Mouse (Mus musculus): ENCODE data around the gene Phf24.

GRCm38 (mm10) chr4:42900878-42901277, 15.6 kb upstream of the Phf24 start:
- no peak for TF ChIP-seq JUND (IDR thresholded peaks at IDR 0.05; ENCODE audit: low read depth, low read length)
- TF ChIP-seq CTCF (IDR thresholded peaks at IDR 0.05 in 2 of 3, conservative IDR thresholded peaks at IDR 0.05 in 1 of 3; ENCODE audit: control insufficient read depth in 1 of 3, insufficient read depth in 1 of 3, low read depth in 2 of 3, low read length in 3 of 3, poor library complexity in 1 of 3, severe bottlenecking in 1 of 3): no peak
- TF ChIP-seq POLR2AphosphoS2 (IDR thresholded peaks at IDR 0.05; ENCODE audit: low read length): no peak
- no peak for TF ChIP-seq MXI1 (IDR thresholded peaks at IDR 0.05; ENCODE audit: low read depth, low read length)
- no peak for TF ChIP-seq NELFE (IDR thresholded peaks at IDR 0.05; ENCODE audit: low read depth, low read length)
- no peak for TF ChIP-seq HCFC1 (IDR thresholded peaks at IDR 0.05; ENCODE audit: low read depth, low read length)
- no peak for TF ChIP-seq KAT2A (conservative IDR thresholded peaks at IDR 0.05; ENCODE audit: low read depth, low read length)
- no peak for TF ChIP-seq POLR2A (IDR thresholded peaks at IDR 0.05; ENCODE audit: control insufficient read depth in 1 of 2, insufficient read depth in 1 of 2, low read depth in 1 of 2, low read length in 2 of 2, poor library complexity in 1 of 2)
- no peak for TF ChIP-seq E2F4 (IDR thresholded peaks at IDR 0.05; ENCODE audit: borderline replicate concordance, low read depth, low read length)
- TF ChIP-seq USF2 (IDR thresholded peaks at IDR 0.05; ENCODE audit: borderline replicate concordance in 1 of 2, insufficient read depth in 1 of 2, low read depth in 1 of 2, low read length in 2 of 2): no peak
- TF ChIP-seq ZNF384 (IDR thresholded peaks at IDR 0.05; ENCODE audit: low read depth, low read length): no peak

All from MEL (cell line).